Mouse (Mus musculus): ENCODE measurements around the gene Coa3. TPM values are rescaled to one million over a fixed set of nuclear protein-coding genes. Genes with fewer than 3 reads are reported as not detected.

The Coa3 gene
- polyA plus RNA-seq, 1 experiment from 2014 or later: 258 TPM

- H3K4me1 ChIP-seq (ENCODE audit: control insufficient read depth, insufficient read depth, low read length): peaks cover 5% of the 10 kb centered on the region
- ATAC-seq (ENCODE audit: low read depth): no peak
- WGBS: 33% methylated on average over 14 of the region's 14 CpGs
- no peaks in the 10 kb centered on the region for H3K9me3 ChIP-seq (ENCODE audit: control insufficient read depth, low read length)
- H3K4me2 ChIP-seq (ENCODE audit: low read depth, low read length): peak overlapping the region; percentile 20; the same call in 1 of the 2 replicates
- H3K27ac ChIP-seq (ENCODE audit: low read depth, low read length): no peak overlapping the region
- H3K4me3 ChIP-seq (ENCODE audit: low read depth, low read length): no peak overlapping the region
- peaks cover 16% of the 10 kb centered on the region for H3K27me3 ChIP-seq (ENCODE audit: control insufficient read depth, insufficient read depth, low read length)
- H3K36me3 ChIP-seq (ENCODE audit: control insufficient read depth, insufficient read depth, low read length): no peaks in the 10 kb centered on the region
- no peak overlapping the region for H3K9ac ChIP-seq (replicated peaks; ENCODE audit: low read depth, low read length)
Measured at GRCm38 (mm10) chr11:101248258-101248994, 30.5 kb downstream of the Coa3 start.

- H3K27ac ChIP-seq (ENCODE audit: low read depth, low read length): no peak overlapping the region
- H3K9me3 ChIP-seq (ENCODE audit: control insufficient read depth, low read length): no peaks in the 10 kb centered on the region
- no peak for ATAC-seq (ENCODE audit: low read depth)
- H3K4me1 ChIP-seq (ENCODE audit: control insufficient read depth, insufficient read depth, low read length): peaks cover under 1% of the 10 kb centered on the region; the same call in 1 of the 2 replicates
- H3K4me2 ChIP-seq (ENCODE audit: low read depth, low read length): peak overlapping the region; percentile 89; the same call in 1 of the 2 replicates
- peaks cover 16% of the 10 kb centered on the region for H3K27me3 ChIP-seq (ENCODE audit: control insufficient read depth, insufficient read depth, low read length)
- WGBS: 86% methylated on average over 6 of the region's 6 CpGs
- H3K4me3 ChIP-seq (ENCODE audit: low read depth, low read length): peak overlapping the region; percentile 55; the same call in 1 of the 2 replicates
- no peaks in the 10 kb centered on the region for H3K36me3 ChIP-seq (ENCODE audit: control insufficient read depth, insufficient read depth, low read length)
- no peak overlapping the region for H3K9ac ChIP-seq (replicated peaks; ENCODE audit: low read depth, low read length)
Measured at GRCm38 (mm10) chr11:101247521-101248030, 31.3 kb downstream of the Coa3 start.

GRCm38 (mm10) chr11:101246702-101247012 lies 32.3 kb downstream of the Coa3 start:
- H3K4me3 ChIP-seq (ENCODE audit: low read depth, low read length): peak overlapping the region; percentile 55
- 5% methylated on average over 7 of the region's 7 CpGs for WGBS
- no peaks in the 10 kb centered on the region for H3K4me1 ChIP-seq (ENCODE audit: control insufficient read depth, insufficient read depth, low read length)
- H3K36me3 ChIP-seq (ENCODE audit: control insufficient read depth, insufficient read depth, low read length): no peaks in the 10 kb centered on the region
- H3K9ac ChIP-seq (replicated peaks; ENCODE audit: low read depth, low read length): peak overlapping the region; percentile 71
- H3K9me3 ChIP-seq (ENCODE audit: control insufficient read depth, low read length): no peaks in the 10 kb centered on the region
- H3K27ac ChIP-seq (ENCODE audit: low read depth, low read length): no peak overlapping the region
- ATAC-seq (ENCODE audit: low read depth): no peak
- peak overlapping the region; percentile 89 for H3K4me2 ChIP-seq (ENCODE audit: low read depth, low read length)
- H3K27me3 ChIP-seq (ENCODE audit: control insufficient read depth, insufficient read depth, low read length): peaks cover 16% of the 10 kb centered on the region

GRCm38 (mm10) chr11:101245855-101246701 lies 32.8 kb downstream of the Coa3 start, which contains the start of gene Ramp2:
TSS of gene Ramp2 (plus strand) at chr11:101246028.
- Histone ChIP-seq H3K9ac (replicated peaks; ENCODE audit: low read depth, low read length) (peak within 1 kb of the TSS; percentile 71), H3K4me1 (ENCODE audit: control insufficient read depth, insufficient read depth, low read length) (no peaks in the 10 kb centered on the region), H3K27ac (ENCODE audit: low read depth, low read length) (peak within 1 kb of the TSS; percentile 57; the same call in 1 of the 2 replicates), H3K9me3 (ENCODE audit: control insufficient read depth, low read length) (no peaks in the 10 kb centered on the region), H3K4me3 (ENCODE audit: low read depth, low read length) (peak within 1 kb of the TSS; percentile 55), H3K27me3 (ENCODE audit: control insufficient read depth, insufficient read depth, low read length) (peaks cover 16% of the 10 kb centered on the region), H3K36me3 (ENCODE audit: control insufficient read depth, insufficient read depth, low read length) (no peaks in the 10 kb centered on the region), H3K4me2 (ENCODE audit: low read depth, low read length) (peak within 1 kb of the TSS; percentile 89)
- WGBS: under 1% methylated on average over 49 of the region's 63 CpGs
- peak; percentile 60; the same call in 1 of the 2 replicates for ATAC-seq (ENCODE audit: low read depth)

GRCm38 (mm10) chr11:101245071-101245470 lies 33.8 kb downstream of the Coa3 start:
- H3K4me2 ChIP-seq (ENCODE audit: low read depth, low read length): no peak overlapping the region
- no peaks in the 10 kb centered on the region for H3K36me3 ChIP-seq (ENCODE audit: control insufficient read depth, insufficient read depth, low read length)
- WGBS: 25% methylated on average over 4 of the region's 4 CpGs
- H3K4me3 ChIP-seq (ENCODE audit: low read depth, low read length): no peak overlapping the region
- peaks cover 16% of the 10 kb centered on the region for H3K27me3 ChIP-seq (ENCODE audit: control insufficient read depth, insufficient read depth, low read length)
- no peaks in the 10 kb centered on the region for H3K4me1 ChIP-seq (ENCODE audit: control insufficient read depth, insufficient read depth, low read length)
- no peaks in the 10 kb centered on the region for H3K9me3 ChIP-seq (ENCODE audit: control insufficient read depth, low read length)
- ATAC-seq (ENCODE audit: low read depth): no peak
- no peak overlapping the region for H3K27ac ChIP-seq (ENCODE audit: low read depth, low read length)
- no peak overlapping the region for H3K9ac ChIP-seq (replicated peaks; ENCODE audit: low read depth, low read length)

GRCm38 (mm10) chr11:101238071-101238647 lies 40.8 kb downstream of the Coa3 start:
- no peak overlapping the region for H3K4me3 ChIP-seq (ENCODE audit: low read depth, low read length)
- ATAC-seq (ENCODE audit: low read depth): no peak
- 59% methylated on average over 5 of the region's 5 CpGs for WGBS
- H3K27me3 ChIP-seq (ENCODE audit: control insufficient read depth, insufficient read depth, low read length): no peaks in the 10 kb centered on the region
- H3K9me3 ChIP-seq (ENCODE audit: control insufficient read depth, low read length): no peaks in the 10 kb centered on the region
- H3K27ac ChIP-seq (ENCODE audit: low read depth, low read length): no peak overlapping the region
- H3K9ac ChIP-seq (replicated peaks; ENCODE audit: low read depth, low read length): no peak overlapping the region
- H3K36me3 ChIP-seq (ENCODE audit: control insufficient read depth, insufficient read depth, low read length): no peaks in the 10 kb centered on the region
- no peak overlapping the region for H3K4me2 ChIP-seq (ENCODE audit: low read depth, low read length)
- no peaks in the 10 kb centered on the region for H3K4me1 ChIP-seq (ENCODE audit: control insufficient read depth, insufficient read depth, low read length)

GRCm38 (mm10) chr11:101236782-101237181 lies 42.1 kb downstream of the Coa3 start:
- Histone ChIP-seq H3K4me1 (ENCODE audit: control insufficient read depth, insufficient read depth, low read length) (no peaks in the 10 kb centered on the region), H3K9me3 (ENCODE audit: control insufficient read depth, low read length) (no peaks in the 10 kb centered on the region), H3K9ac (replicated peaks; ENCODE audit: low read depth, low read length) (no peak overlapping the region), H3K36me3 (ENCODE audit: control insufficient read depth, insufficient read depth, low read length) (no peaks in the 10 kb centered on the region), H3K4me3 (ENCODE audit: low read depth, low read length) (no peak overlapping the region), H3K27ac (ENCODE audit: low read depth, low read length) (no peak overlapping the region), H3K4me2 (ENCODE audit: low read depth, low read length) (no peak overlapping the region), H3K27me3 (ENCODE audit: control insufficient read depth, insufficient read depth, low read length) (no peaks in the 10 kb centered on the region; the same call in 1 of the 2 replicates)
- no peak for ATAC-seq (ENCODE audit: low read depth)
- WGBS: 94% methylated on average over 5 of the region's 5 CpGs

- no peak for ATAC-seq (ENCODE audit: low read depth)
- H3K4me1 ChIP-seq (ENCODE audit: control insufficient read depth, insufficient read depth, low read length): no peaks in the 10 kb centered on the region
- H3K9ac ChIP-seq (replicated peaks; ENCODE audit: low read depth, low read length): no peak overlapping the region
- no peaks in the 10 kb centered on the region for H3K9me3 ChIP-seq (ENCODE audit: control insufficient read depth, low read length)
- no peak overlapping the region for H3K27ac ChIP-seq (ENCODE audit: low read depth, low read length)
- H3K4me3 ChIP-seq (ENCODE audit: low read depth, low read length): no peak overlapping the region
- no peaks in the 10 kb centered on the region; the same call in 1 of the 2 replicates for H3K27me3 ChIP-seq (ENCODE audit: control insufficient read depth, insufficient read depth, low read length)
- H3K4me2 ChIP-seq (ENCODE audit: low read depth, low read length): no peak overlapping the region
- no peaks in the 10 kb centered on the region for H3K36me3 ChIP-seq (ENCODE audit: control insufficient read depth, insufficient read depth, low read length)
Measured at GRCm38 (mm10) chr11:101235429-101235828, 43.5 kb downstream of the Coa3 start.

All from neural tube, embryonic 14.5 days (tissue).